Mouse (Mus musculus): ENCODE results near the gene Spem1. TPM values are rescaled to one million over a fixed set of nuclear protein-coding genes. Genes with fewer than 3 reads are reported as not detected.
A peak's percentile ranks its signal among the peaks of the same experiment; 100 is the strongest.

Spem1 gene
- polyA plus RNA-seq, 1 experiment, result not detected

GRCm38 (mm10) chr11:69837604-69837951, 15.6 kb upstream of the Spem1 start, which contains the start of gene Nlgn2:
Gene Nlgn2, minus strand, starts transcription at chr11:69837784.
- H3K4me1 ChIP-seq (ENCODE audit: control insufficient read depth, insufficient read depth, low read length), result peaks cover 3% of the 10 kb centered on the region; the same call in 1 of the 2 replicates
- H3K4me3 ChIP-seq (ENCODE audit: insufficient read depth, low read length), result peak within 1 kb of the TSS; percentile 76
- H3K27ac ChIP-seq (ENCODE audit: insufficient read depth, low read length), result peak within 1 kb of the TSS; percentile 35
- peak; percentile 53 for TF ChIP-seq POLR2A (IDR thresholded peaks at IDR 0.05; ENCODE audit: low read depth, low read length)
- TF ChIP-seq CTCF (IDR thresholded peaks at IDR 0.05; ENCODE audit: borderline replicate concordance, insufficient read depth, low read length), result no peak

GRCm38 (mm10) chr11:69836703-69837576, 15.0 kb upstream of the Spem1 start:
- H3K4me3 ChIP-seq (ENCODE audit: insufficient read depth, low read length), result peak overlapping the region; percentile 76
- peaks cover 3% of the 10 kb centered on the region; the same call in 1 of the 2 replicates for H3K4me1 ChIP-seq (ENCODE audit: control insufficient read depth, insufficient read depth, low read length)
- no peak overlapping the region for H3K27ac ChIP-seq (ENCODE audit: insufficient read depth, low read length)
- TF ChIP-seq CTCF (IDR thresholded peaks at IDR 0.05; ENCODE audit: borderline replicate concordance, insufficient read depth, low read length), result no peak
- no peak for TF ChIP-seq POLR2A (IDR thresholded peaks at IDR 0.05; ENCODE audit: low read depth, low read length)

- H3K27ac ChIP-seq (ENCODE audit: insufficient read depth, low read length), result no peak overlapping the region
- peaks cover 3% of the 10 kb centered on the region; the same call in 1 of the 2 replicates for H3K4me1 ChIP-seq (ENCODE audit: control insufficient read depth, insufficient read depth, low read length)
- peak overlapping the region; percentile 76 for H3K4me3 ChIP-seq (ENCODE audit: insufficient read depth, low read length)
- TF ChIP-seq POLR2A (IDR thresholded peaks at IDR 0.05; ENCODE audit: low read depth, low read length) (no peak), CTCF (IDR thresholded peaks at IDR 0.05; ENCODE audit: borderline replicate concordance, insufficient read depth, low read length) (no peak)
These were observed 14.0 kb upstream of the Spem1 start for GRCm38 (mm10) chr11:69835966-69836335.

GRCm38 (mm10) chr11:69835326-69835965, 13.5 kb upstream of the Spem1 start:
- H3K27ac ChIP-seq (ENCODE audit: insufficient read depth, low read length), result no peak overlapping the region
- TF ChIP-seq CTCF (IDR thresholded peaks at IDR 0.05; ENCODE audit: borderline replicate concordance, insufficient read depth, low read length) (no peak), POLR2A (IDR thresholded peaks at IDR 0.05; ENCODE audit: low read depth, low read length) (no peak)

GRCm38 (mm10) chr11:69834001-69834549, 12.1 kb upstream of the Spem1 start:
- H3K27ac ChIP-seq (ENCODE audit: insufficient read depth, low read length), result no peak overlapping the region
- TF ChIP-seq CTCF (IDR thresholded peaks at IDR 0.05; ENCODE audit: borderline replicate concordance, insufficient read depth, low read length) (no peak), POLR2A (IDR thresholded peaks at IDR 0.05; ENCODE audit: low read depth, low read length) (no peak)
- no peak overlapping the region for H3K4me3 ChIP-seq (ENCODE audit: insufficient read depth, low read length)
- H3K4me1 ChIP-seq (ENCODE audit: control insufficient read depth, insufficient read depth, low read length), result peaks cover 3% of the 10 kb centered on the region; the same call in 1 of the 2 replicates

More at GRCm38 (mm10) chr11:69835326-69835965, 13.5 kb upstream of the Spem1 start:
- peaks cover 3% of the 10 kb centered on the region; the same call in 1 of the 2 replicates for H3K4me1 ChIP-seq (ENCODE audit: control insufficient read depth, insufficient read depth, low read length)
- no peak overlapping the region for H3K4me3 ChIP-seq (ENCODE audit: insufficient read depth, low read length)

GRCm38 (mm10) chr11:69833554-69833953, 11.6 kb upstream of the Spem1 start:
- no peak overlapping the region for H3K27ac ChIP-seq (ENCODE audit: insufficient read depth, low read length)
- no peak for TF ChIP-seq CTCF (IDR thresholded peaks at IDR 0.05; ENCODE audit: borderline replicate concordance, insufficient read depth, low read length)
- TF ChIP-seq POLR2A (IDR thresholded peaks at IDR 0.05; ENCODE audit: low read depth, low read length), result no peak
- no peak overlapping the region for H3K4me3 ChIP-seq (ENCODE audit: insufficient read depth, low read length)
- H3K4me1 ChIP-seq (ENCODE audit: control insufficient read depth, insufficient read depth, low read length), result peaks cover 3% of the 10 kb centered on the region; the same call in 1 of the 2 replicates

- TF ChIP-seq CTCF (IDR thresholded peaks at IDR 0.05; ENCODE audit: borderline replicate concordance, insufficient read depth, low read length), result no peak
- no peak for TF ChIP-seq POLR2A (IDR thresholded peaks at IDR 0.05; ENCODE audit: low read depth, low read length)
- H3K27ac ChIP-seq (ENCODE audit: insufficient read depth, low read length), result no peak overlapping the region
- no peaks in the 10 kb centered on the region for H3K4me1 ChIP-seq (ENCODE audit: control insufficient read depth, insufficient read depth, low read length)
- H3K4me3 ChIP-seq (ENCODE audit: insufficient read depth, low read length), result no peak overlapping the region
These were observed 6.9 kb upstream of the Spem1 start for GRCm38 (mm10) chr11:69828832-69829231.

GRCm38 (mm10) chr11:69823456-69823855, 1.5 kb upstream of the Spem1 start:
- no peak overlapping the region for H3K4me3 ChIP-seq (ENCODE audit: insufficient read depth, low read length)
- TF ChIP-seq CTCF (IDR thresholded peaks at IDR 0.05; ENCODE audit: borderline replicate concordance, insufficient read depth, low read length) (no peak), POLR2A (IDR thresholded peaks at IDR 0.05; ENCODE audit: low read depth, low read length) (no peak)
- no peaks in the 10 kb centered on the region for H3K4me1 ChIP-seq (ENCODE audit: control insufficient read depth, insufficient read depth, low read length)
- no peak overlapping the region for H3K27ac ChIP-seq (ENCODE audit: insufficient read depth, low read length)

- no peak for TF ChIP-seq POLR2A (IDR thresholded peaks at IDR 0.05; ENCODE audit: low read depth, low read length)
- no peak for TF ChIP-seq CTCF (IDR thresholded peaks at IDR 0.05; ENCODE audit: borderline replicate concordance, insufficient read depth, low read length)
- Histone ChIP-seq H3K4me1 (ENCODE audit: control insufficient read depth, insufficient read depth, low read length) (no peaks in the 10 kb centered on the region), H3K27ac (ENCODE audit: insufficient read depth, low read length) (no peak overlapping the region), H3K4me3 (ENCODE audit: insufficient read depth, low read length) (no peak overlapping the region)
These were observed 3.1 kb downstream of the Spem1 start for GRCm38 (mm10) chr11:69818871-69819270.

All from embryonic fibroblast, embryonic 13.5 days (primary cell).